In genomic region chr1:21805064-21805463, GRCm38 (mm10) we compare ENCODE assay signal across 15 mouse cellular contexts.
DNase-seq lines count a peak whose midpoint lies in the region; ATAC-seq lines count a peak whose summit lies in the region.
"Had no signal": no experiment of that assay in that cellular context is flagged by ENCODE, and none has a peak within 500 bp of the region (broad histone marks: within the 10 kb centered on the region; RNA-seq: fewer than 3 reads in every experiment).

No protein-coding gene starts in this region.

- WGBS in heart, embryonic 11.5 days (ENCODE audit: insufficient replicate concordance) = 75% methylated on average over 2 of the region's 2 CpGs

- H3K36me3 ChIP-seq in heart, embryonic 11.5 days (ENCODE audit: control insufficient read depth, insufficient read depth, low read length) = no peaks in the 10 kb centered on the region
- H3K36me3 ChIP-seq: heart, embryonic 12.5 days; intestine, embryonic 15.5 days; liver, embryonic 15.5 days; stomach, embryonic 15.5 days had no signal

- no peak overlapping the region for H3K27ac ChIP-seq in heart, embryonic 11.5 days (ENCODE audit: low read depth, low read length)
- H3K27ac ChIP-seq: intestine, embryonic 15.5 days; liver, embryonic 15.5 days; stomach, embryonic 15.5 days had no signal

- no peak overlapping the region for H3K4me2 ChIP-seq in heart, embryonic 11.5 days
- H3K4me2 ChIP-seq: heart, embryonic 12.5 days; intestine, embryonic 15.5 days; liver, embryonic 15.5 days; stomach, embryonic 15.5 days had no signal

- no peak overlapping the region for H3K9ac ChIP-seq in heart, embryonic 11.5 days (ENCODE audit: low read depth, low read length)
- H3K9ac ChIP-seq: heart, embryonic 12.5 days; intestine, embryonic 15.5 days; liver, embryonic 15.5 days; stomach, embryonic 15.5 days had no signal

- peak; percentile 75 for ATAC-seq in frontal cortex, adult (ENCODE audit: low TSS enrichment)
- no peak for ATAC-seq in heart, embryonic 11.5 days (replicated peaks; ENCODE audit: insufficient number of reproducible peaks, low FRiP score, low TSS enrichment)
- ATAC-seq: intestine, embryonic 15.5 days had no signal

- H3K4me1 ChIP-seq in heart, embryonic 11.5 days (ENCODE audit: control insufficient read depth, insufficient read depth, low read length) = peaks cover 4% of the 10 kb centered on the region; the same call in 1 of the 2 replicates
- H3K4me1 ChIP-seq: intestine, embryonic 15.5 days; liver, embryonic 15.5 days; stomach, embryonic 15.5 days had no signal

- no peak overlapping the region for H3K4me3 ChIP-seq in heart, embryonic 11.5 days (ENCODE audit: low read depth, low read length)
- H3K4me3 ChIP-seq: heart, embryonic 12.5 days; intestine, embryonic 15.5 days; liver, embryonic 15.5 days; stomach, embryonic 15.5 days had no signal

- H3K27me3 ChIP-seq in heart, embryonic 11.5 days (ENCODE audit: control insufficient read depth, insufficient read depth, low read length) = no peaks in the 10 kb centered on the region
- H3K27me3 ChIP-seq: heart, embryonic 12.5 days; intestine, embryonic 15.5 days; liver, embryonic 15.5 days; stomach, embryonic 15.5 days had no signal

- no peak for DNase-seq in frontal cortex, postnatal 14 days (ENCODE audit: low spot score in 2 of 2)
- peak; percentile 43 to 54 for DNase-seq in right cerebral cortex, postnatal 10 days (ENCODE audit: low spot score in 2 of 2)
- DNase-seq in right cerebral cortex, postnatal 14 days = no peak
- DNase-seq in lung, postnatal 14 days = peak; percentile 8
- DNase-seq in gastrocnemius, postnatal 14 days = no peak
- DNase-seq in gastrocnemius, postnatal 36 days = no peak
- DNase-seq: adrenal gland, adult 8-10 months; B cell, adult 2 months; cerebellum, adult 11 months had no signal

- H3K9me3 ChIP-seq in heart, embryonic 11.5 days (replicated peaks; ENCODE audit: control insufficient read depth, low read length) = no peaks in the 10 kb centered on the region
- H3K9me3 ChIP-seq: heart, embryonic 12.5 days; intestine, embryonic 15.5 days; liver, embryonic 15.5 days; stomach, embryonic 15.5 days had no signal

- intact Hi-C loops in gastrocnemius, postnatal 14 days (cut with DNase I; ENCODE audit: low total_unique reads) = no loop called here
- intact Hi-C loops in gastrocnemius, postnatal 36 days (cut with DNase I) = no loop called here

Comparison
In these comparisons a context has a peak if more than half of its experiments do, and no peak if none do; other contexts are left out.
1. DNase-seq: peak in right cerebral cortex, postnatal 10 days (2 of 2) and lung, postnatal 14 days (single experiment); none in frontal cortex, postnatal 14 days (0 of 2), right cerebral cortex, postnatal 14 days (single experiment), gastrocnemius, postnatal 14 days (single experiment) and gastrocnemius, postnatal 36 days (0 of 2).